Mouse (Mus musculus): Measurements from ENCODE around the gene Fbxo4. TPM values are rescaled to one million over a fixed set of nuclear protein-coding genes. Genes with fewer than 3 reads are reported as not detected.

The Fbxo4 gene
- total RNA-seq (2021): 1 to 10 TPM; 6.5 to 8.6 TPM

DNA sequence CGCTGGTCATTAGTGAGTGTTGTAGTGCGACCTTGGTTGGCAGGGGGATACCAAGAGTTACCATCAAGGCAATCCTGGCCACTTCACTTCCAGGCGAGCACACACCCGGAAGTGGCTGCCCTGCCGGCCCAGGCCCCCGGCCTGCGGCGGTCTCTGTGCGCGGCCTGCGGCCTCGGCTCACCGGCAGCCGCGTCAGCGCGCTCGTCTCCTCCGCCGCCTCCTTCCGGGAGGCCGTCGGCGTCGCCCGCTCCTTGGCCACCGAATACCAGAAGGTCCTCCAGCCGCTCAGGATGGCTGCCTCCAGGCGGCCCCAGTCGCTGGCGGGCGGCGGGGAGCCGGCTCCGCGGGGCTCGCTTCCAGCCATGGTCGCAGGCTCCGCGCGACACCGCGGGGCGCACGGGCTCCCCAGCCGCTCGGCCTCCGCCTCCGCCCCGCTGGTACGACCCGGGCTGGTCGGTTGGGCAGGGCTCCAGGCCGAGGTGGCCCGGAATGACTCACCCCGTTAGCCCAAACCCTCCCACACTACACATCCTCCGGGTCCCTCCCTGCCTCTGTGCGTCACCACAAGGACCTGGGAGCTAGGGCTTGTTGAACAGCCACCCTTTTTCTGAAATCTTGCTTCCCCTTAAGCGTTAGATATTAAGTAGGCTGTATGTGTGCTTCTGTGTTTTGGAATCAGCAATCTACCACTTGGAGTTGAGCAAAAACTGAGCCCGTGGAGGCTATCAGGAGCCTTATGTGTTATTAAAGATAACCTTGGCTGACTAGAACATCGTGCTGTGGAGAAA lies at the start of gene Fbxo4:
Gene Fbxo4, minus strand, starts transcription at position 513 of the 788 bp plus-strand sequence.
- intact Hi-C loops (cut with DNase I): loop anchor here (2.0 kb wide), 1 partner anchor 16 kb away; the partner anchor contains the start of gene AW549877
- peak; percentile 85 for DNase-seq (ENCODE audit: low spot score)

DNA sequence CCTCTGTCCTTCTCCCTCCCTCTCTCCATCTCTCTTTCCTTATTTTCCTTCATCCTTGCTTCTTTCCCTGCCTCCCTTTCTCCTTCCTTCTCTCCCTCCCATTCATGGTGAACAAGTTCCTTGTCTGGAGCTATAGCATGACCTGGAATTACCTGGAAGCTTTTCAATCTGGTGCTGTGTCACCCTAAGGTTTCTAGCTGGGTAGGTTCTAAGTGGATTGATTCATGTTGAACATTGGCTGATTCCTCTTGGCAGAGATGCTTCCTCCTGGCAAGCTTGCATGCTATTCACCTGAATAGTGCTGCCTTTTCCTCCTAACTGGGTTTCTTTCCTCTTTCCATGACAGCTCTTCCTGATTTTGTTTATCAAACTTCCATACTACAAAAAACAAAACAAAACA lies 49.6 kb upstream of the Fbxo4 start:
- intact Hi-C loops (cut with DNase I): no loop called here
- DNase-seq (ENCODE audit: low spot score): no peak

DNA sequence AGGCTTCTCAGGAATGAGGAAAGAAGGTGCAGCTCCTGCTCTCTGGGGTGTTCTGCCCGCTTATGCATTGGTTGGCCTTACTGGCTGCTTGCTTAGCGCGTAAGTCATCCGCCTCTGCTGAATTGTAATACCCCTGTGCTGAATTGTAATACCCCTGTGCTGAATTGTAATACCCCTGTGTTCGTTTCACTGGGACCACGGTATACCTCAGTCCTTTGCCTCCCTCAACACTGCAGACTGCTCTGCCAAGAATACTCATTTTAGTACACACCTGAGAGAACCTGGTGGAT lies 49.0 kb upstream of the Fbxo4 start:
- DNase-seq (ENCODE audit: low spot score): no peak
- intact Hi-C loops (cut with DNase I): no loop called here

DNA sequence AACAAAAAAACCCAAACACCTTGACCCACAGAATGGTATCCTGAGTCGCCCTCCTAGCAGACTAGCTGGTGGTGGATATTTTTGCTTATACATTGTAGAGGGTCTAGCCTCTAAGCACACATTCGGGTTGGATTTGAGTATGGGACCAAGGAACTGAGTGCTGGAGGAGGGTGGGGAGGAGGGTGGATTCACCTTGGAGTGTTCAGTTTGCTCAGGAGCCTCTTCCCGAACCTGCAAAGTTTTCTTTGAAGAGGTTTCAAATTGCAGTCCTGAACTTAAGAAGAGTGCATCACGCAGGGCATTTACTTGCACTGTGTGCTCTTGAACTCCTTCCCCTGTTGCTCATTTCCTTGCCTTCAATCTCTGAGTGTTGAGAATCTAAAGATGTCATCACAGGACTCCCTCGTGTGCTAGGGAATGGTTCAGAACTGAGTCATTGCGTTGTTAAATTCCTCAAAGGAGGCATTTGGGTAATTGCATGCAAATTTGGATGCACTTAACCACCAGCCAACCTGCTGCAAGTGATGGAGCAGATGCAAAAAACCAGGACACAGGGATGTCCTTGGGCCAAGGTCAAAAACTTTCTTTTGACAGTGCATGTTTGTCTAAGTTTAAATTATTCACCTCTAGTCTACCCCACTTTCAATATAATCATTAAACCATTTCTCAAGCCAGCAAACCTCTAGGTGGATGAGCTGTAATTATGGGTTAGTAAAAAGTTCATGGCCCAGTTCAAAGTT lies 48.5 kb upstream of the Fbxo4 start:
- DNase-seq (ENCODE audit: low spot score): no peak
- intact Hi-C loops (cut with DNase I): loop anchor here (1.0 kb wide), 1 partner anchor 32 kb away; no protein-coding TSS in a partner anchor

DNA sequence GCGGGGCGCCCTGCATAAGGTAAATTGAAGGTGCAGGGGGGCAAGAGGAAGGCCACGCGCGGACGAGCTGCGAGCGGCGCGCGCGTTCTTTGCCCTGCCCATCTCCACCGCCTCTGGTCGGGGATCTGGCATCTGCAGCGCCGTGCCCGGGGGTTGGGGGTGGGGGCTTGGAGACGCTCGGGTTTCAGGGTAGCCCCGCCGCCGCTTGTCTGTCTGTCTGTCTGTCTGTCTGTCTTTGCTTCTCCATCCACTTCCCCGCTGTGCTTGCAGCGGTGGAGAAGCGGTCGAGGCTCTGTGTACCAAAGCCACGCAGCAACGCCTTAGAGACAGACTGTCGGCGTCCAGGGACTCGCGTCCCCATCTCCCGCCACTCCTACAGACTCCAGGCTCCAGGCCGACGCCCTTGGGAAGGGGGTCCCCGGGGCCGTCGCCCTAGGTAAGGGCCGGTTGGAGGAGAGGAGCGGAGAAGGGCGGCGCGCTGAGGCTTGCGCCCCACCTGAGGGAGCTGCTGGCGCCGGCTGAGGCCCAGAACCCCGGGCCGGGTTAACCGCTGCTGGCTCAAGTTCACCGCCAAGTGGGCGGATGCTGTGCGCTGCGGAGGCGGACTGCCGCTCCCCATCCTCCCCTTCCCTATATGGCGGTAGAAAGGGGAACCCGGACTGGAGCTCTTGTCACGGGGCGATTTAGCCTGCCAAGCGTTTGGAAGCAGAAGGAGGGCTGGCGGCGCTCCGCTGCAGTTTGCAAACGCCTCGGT lies 47.6 kb upstream of the Fbxo4 start:
- peak; percentile 83 for DNase-seq (ENCODE audit: low spot score)
- intact Hi-C loops (cut with DNase I): loop anchor here (1.0 kb wide), 1 partner anchor 31 kb away; no protein-coding TSS in a partner anchor

DNA sequence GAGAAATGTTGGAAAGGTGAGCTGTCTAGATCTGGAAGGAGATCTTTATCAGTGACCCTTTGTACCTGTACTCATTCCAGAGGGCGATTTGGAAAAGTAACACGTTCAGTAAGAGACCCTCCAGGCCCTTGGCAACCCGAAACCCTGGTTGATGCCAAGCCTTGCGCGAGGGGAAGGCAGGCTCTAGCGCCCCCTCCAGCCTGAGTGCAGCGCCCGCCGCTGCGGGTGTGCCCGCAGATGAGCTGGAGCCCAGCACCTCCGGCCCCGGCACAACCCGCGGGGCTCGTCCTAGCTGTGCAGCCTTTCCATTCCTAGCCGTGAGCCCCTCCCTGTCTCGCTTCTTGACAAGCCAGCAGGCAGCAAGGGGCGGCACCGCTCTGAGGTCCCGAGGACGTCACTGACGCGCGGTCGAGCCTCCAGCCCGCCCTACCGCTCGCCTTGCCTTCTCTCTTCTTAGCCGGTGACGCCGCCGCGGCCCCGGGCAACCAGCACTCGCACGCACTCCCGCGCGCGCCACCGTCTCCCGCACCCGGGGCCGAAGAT lies 46.9 kb upstream of the Fbxo4 start, which contains the start of gene Oxct1:
Gene Oxct1, plus strand, starts transcription at position 153 of the 543 bp plus-strand sequence.
- intact Hi-C loops (cut with DNase I): no loop called here

DNA sequence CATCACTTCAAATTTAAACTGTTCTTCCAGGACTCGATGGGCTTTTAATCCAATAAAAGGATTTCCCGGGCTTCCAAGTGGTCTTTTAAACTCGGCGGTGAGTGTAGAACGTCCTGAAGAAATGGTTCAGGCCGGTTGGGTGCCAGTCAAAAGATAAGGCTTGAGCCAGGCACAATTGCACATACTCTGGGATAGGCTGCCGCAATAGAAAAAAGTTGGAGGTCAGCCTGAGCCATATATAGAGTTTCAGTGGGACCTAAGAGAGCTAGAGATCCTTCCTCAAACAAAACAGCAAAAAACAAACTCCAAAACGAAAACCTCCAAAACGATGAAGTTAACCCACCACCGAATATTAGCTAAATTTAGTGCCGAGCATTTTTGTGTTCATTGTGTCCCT lies 46.1 kb upstream of the Fbxo4 start:
- no peak for DNase-seq (ENCODE audit: low spot score)
- intact Hi-C loops (cut with DNase I): no loop called here

More for the DNA sequence above, 46.9 kb upstream of the Fbxo4 start, which contains the start of gene Oxct1:
- DNase-seq (ENCODE audit: low spot score): peak; percentile 86

DNA sequence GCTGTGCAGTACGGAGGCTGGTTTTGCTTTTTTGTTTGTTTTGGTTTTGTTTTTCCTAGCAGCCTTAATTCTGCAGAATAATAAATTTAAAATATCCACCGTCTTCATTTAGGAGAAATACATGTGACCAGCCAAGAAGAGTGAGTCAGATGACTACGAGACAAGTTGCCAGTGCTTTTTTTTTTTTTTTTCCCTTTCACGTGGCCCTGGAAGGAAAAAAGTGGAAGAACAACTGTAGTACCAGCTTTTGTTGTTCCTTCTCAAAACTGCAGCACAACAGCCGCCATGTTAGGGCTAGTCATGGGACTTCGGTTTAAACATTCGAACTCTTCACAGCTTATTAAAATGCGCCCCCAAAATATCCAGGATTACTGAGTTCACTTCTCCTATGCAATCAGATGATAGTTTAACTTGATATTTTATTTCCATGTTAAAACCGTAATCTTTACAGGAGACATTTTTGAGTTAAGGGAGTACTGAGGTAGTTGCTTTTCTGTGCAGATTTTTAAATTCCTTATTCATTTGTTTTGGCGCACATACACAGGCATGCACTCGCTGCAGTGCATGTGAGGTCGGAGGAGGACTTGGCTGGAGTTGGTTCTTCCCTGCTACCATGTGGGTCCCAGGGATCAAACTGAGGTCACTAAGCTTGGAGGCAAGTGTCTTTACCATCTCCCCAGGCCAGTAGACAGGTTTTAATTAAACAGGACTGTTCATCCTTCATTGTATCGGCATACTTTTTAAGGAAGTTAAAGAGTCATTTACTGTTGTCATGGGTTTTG lies 45.5 kb upstream of the Fbxo4 start:
- DNase-seq (ENCODE audit: low spot score): no peak
- intact Hi-C loops (cut with DNase I): no loop called here

DNA sequence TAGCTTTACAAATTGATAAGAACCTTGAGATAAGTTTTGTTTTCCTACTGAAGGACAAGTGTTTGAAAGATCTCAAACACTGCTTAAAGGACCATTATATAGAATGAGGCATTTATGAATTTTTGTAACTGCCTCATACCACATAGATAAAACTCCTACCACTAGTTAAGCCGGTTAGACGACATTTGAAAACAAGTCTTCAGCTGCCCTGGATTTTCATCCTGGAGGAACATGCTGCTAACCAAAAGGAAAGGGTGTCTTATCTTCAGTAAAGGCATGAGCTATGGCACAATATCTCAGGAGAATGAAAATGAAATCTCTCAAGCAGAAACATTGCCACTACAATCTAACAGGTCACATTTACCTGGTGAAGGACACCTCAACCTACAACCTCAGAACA lies 44.4 kb upstream of the Fbxo4 start:
- no peak for DNase-seq (ENCODE audit: low spot score)
- intact Hi-C loops (cut with DNase I): no loop called here

DNA sequence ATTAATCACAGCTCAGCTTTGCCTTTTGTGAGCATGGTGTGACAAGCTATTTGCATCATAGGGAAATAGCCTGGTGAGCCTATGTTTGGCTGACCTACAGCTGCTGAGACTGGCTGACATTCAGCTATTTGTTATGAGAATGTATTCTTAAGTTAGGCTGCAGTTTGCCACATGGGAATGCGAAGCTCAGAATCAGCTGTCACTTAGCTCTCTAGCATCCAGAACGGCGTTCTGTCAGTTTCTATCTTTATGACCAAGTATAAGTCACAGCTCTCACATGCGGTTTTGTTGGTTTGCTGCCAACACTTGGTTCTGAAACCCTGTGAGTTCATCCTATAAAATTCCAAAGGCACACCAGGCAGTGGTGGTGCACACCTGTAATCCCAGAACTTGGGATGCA lies 41.3 kb upstream of the Fbxo4 start:
- intact Hi-C loops (cut with DNase I): no loop called here
- DNase-seq (ENCODE audit: low spot score): no peak

DNA sequence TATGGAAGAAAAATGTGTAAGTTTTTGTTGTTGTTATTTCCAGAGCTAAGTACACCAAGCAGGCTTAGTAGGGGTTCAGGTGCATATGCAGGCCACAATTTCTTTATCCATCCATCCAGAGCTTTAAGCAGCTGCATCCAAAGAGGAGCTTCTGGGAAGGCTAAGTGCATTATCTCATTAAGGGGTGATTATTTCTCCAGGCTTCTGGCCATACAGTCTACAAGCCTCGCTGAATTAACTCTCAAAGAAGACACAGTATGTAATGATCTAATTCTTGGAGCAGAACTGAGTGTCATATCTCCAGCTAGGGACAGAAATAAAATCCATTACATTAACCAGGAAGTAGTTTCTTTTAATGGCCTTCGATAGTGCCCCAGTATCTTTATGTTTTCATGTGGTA lies 34.5 kb upstream of the Fbxo4 start:
- intact Hi-C loops (cut with DNase I): no loop called here

DNA sequence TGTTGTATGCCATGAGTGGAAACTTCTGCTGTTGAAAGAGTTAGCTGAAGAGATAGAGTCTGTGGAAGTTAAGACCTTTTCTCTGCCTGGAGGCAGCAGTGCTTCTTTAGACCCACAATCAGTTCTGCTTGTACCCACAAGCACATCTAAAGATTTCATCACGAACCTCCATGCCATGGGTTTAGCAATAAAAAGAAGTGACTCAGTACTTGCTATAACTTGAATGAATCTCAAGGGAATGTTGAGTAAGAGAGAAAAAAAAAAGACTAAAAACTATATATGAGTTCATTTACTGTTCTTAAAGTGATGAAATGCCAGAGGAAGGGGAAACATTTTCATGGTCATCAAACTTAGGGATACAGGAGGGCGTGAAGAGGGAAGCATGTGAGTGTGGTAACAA lies 21.2 kb upstream of the Fbxo4 start:
- intact Hi-C loops (cut with DNase I): no loop called here
- no peak for DNase-seq (ENCODE audit: low spot score)

More for the DNA sequence above, 34.5 kb upstream of the Fbxo4 start:
- no peak for DNase-seq (ENCODE audit: low spot score)

DNA sequence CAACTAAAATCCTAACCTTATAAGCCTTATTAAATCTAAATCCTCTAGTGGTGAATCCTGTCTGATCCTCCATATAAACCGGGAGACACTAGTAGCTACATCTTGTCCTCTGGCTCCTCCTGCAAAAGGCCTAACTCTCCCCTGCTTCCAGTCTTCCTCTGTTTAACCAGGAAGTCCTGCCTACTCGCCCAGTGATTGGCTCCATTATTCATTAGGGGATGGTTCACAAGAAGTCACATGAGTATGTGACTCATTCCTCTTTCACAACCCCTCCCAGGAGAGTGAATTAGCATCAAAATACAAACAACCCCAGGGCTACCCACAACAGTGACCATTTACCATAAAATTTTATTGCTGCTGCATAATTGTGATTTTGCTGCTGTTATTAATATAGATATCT lies 19.8 kb upstream of the Fbxo4 start:
- no peak for DNase-seq (ENCODE audit: low spot score)
- intact Hi-C loops (cut with DNase I): no loop called here

DNA sequence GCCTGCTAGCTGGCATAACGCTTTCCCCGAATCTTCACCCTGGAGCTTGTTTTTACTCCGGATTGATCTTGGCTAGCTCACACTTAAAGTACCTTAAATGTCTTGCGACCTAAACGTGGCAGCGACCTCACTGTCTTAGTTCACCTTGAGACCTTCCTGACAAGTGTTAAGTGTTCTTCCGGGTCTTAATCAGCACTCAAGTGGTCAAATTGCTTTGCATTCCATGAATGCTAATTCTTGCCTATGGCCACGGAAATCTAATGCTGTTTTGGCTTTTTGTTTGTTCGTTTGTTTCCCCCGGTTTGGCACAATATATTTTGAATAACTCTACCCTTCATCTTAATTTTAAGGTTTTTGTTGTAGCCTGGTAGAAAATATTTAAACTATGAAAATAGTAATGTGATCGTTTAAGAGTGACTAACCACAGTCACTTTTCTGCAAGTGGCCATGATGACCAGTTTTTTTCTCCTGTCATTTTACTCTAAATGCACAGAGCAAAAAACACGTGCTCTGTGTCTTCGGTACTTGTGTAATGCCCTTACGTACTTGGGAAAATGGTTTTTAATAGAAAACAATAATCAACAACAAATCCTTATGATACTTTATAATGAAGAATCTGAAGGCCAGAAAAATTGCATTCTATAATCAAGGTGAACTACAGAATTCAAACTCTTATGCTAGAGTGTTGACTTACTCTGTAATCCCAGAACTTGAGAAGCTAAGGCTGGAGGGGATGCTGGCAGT lies 17.1 kb upstream of the Fbxo4 start:
- intact Hi-C loops (cut with DNase I): loop anchor here (1.0 kb wide), 1 partner anchor 31 kb away; no protein-coding TSS in a partner anchor
- no peak for DNase-seq (ENCODE audit: low spot score)

DNA sequence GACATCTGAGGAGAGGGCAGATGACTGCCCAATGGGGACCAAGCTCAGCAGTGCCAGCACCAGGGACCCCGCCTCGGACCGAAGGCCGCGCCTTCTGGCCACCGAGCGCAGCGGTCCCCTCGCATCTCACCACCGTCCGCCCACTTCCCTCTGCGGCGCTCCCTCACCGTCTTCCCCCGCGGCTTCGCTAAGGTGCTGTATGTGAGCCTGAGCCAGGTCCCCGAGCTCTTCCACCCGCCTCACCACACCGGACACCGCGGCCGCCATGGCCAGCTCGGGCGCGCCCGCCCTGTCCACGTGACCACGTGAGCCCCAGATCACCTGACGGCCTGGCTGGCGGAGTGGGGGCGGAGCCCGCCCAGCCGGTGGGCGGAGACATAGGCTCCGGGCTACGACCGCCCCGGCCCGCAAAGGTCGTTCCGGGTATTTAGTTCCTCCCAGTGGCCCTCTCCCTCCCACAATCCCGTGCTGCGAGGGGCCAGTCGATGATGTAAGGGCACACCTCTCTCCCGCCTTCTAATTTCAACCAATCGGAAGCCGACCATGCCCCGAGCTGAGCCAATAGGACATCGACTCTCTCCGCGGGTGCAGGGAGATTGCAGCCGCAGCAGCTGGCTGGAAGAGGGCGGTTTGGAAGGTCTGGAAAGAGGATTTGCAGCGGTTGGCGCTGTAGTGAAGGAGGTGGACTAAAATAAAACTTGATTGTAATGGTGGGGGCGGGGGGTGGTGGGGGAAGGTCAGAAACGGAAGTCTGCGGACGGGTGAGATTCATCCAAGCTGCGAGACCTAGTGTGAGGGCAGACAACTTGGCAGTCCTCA lies 16.3 kb upstream of the Fbxo4 start, which contains the start of gene AW549877:
Gene AW549877, minus strand, starts transcription at position 297 of the 819 bp plus-strand sequence.
- intact Hi-C loops (cut with DNase I): loop anchor here (1.0 to 2.0 kb wide), 2 partner anchors 17 to 32 kb away; partner anchors contain the start of gene Fbxo4
- peak; percentile 99 for DNase-seq (ENCODE audit: low spot score)

DNA sequence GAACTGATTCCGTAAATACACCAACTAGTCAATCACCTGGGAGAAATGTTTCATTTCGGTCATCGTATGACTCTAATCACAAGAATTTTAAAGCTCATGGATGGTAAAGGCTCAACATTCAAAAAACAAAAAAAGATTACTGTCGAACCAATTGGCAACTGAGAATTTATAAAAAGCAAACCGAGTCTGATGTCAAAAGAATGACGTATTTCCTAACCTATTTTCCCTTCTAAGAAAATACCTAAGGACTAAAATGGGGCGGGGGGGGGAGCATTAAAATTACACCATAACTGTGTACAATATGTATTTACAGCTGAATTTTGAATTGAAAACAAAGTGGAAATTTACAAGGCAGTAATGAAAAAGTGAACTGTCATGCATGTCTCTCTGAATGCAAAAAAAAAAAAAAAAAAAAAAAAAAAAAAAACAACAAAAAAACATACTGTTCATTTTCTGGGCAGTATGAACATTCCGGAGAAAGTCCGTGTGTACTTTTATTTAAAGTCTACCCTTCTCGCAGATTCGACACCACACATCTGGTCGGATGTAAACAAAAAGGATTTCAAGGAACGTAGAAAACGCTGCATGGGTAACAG lies 15.6 kb upstream of the Fbxo4 start:
- DNase-seq (ENCODE audit: low spot score): no peak
- intact Hi-C loops (cut with DNase I): loop anchor here (2.0 kb wide), 1 partner anchor 16 kb away; the partner anchor contains the start of gene Fbxo4

DNA sequence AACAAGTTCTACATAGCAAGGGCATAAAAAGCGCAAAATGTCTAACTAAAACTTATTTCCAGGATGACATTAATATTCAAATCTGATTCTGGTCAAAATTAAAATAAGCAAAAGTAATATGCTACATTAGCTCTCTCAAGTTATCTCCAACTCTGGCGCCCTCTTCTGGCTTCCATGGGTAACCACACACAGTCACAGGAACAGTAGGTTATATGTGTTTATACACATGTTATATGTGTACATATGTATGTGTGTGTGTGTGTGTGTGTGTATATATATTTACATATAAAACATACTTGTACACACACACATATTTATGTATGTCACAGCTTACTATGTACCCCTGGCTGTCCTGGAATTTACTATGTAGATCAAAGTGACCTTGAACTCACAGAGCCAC lies 8.6 kb upstream of the Fbxo4 start:
- DNase-seq (ENCODE audit: low spot score): no peak
- intact Hi-C loops (cut with DNase I): no loop called here

Measured in heart, postnatal 25 days (tissue).